Mouse (Mus musculus) adrenal gland, postnatal 14 days (tissue): ENCODE measurements around the gene Adgrf5. TPM values are rescaled to one million over a fixed set of nuclear protein-coding genes. Genes with fewer than 3 reads are reported as not detected.
A peak's percentile ranks its signal among the peaks of the same experiment; 100 is the strongest.
"Not testable (repeated sequence)": the region's sequence is repeated elsewhere in the genome, so short reads cannot be mapped to it uniquely, and the experiment has no call there.

Source experiments
- DNase-seq: peaks from one replicate; pipeline ENCODE4 v3.0.0; 2021; ENCODE audit warnings: mixed read lengths
- long read RNA-seq, 2 experiments: library from polyadenylated mRNA; stranded (forward); transcript quantifications; one replicate each; pipeline ENCODE4 v2.0.0; 2021
- total RNA-seq: library from RNA; stranded (reverse); gene quantifications from 2 replicates; pipeline ENCODE4 v1.2.3, GENCODE M21; 2021

The Adgrf5 gene
- total RNA-seq = 151 and 182 TPM in 2 replicates
- long read RNA-seq, experiment 1, full-length matches to known transcripts = 3 of 14 reads
- long read RNA-seq, experiment 1, partial matches to known transcripts = 2 of 14 reads
- long read RNA-seq, experiment 1, other reads (novel, unspliced or antisense) = 9 of 14 reads
- long read RNA-seq, experiment 2, full-length matches to known transcripts = 1 of 25 reads
- long read RNA-seq, experiment 2, partial matches to known transcripts = 0 of 25 reads
- long read RNA-seq, experiment 2, other reads (novel, unspliced or antisense) = 24 of 25 reads

DNA sequence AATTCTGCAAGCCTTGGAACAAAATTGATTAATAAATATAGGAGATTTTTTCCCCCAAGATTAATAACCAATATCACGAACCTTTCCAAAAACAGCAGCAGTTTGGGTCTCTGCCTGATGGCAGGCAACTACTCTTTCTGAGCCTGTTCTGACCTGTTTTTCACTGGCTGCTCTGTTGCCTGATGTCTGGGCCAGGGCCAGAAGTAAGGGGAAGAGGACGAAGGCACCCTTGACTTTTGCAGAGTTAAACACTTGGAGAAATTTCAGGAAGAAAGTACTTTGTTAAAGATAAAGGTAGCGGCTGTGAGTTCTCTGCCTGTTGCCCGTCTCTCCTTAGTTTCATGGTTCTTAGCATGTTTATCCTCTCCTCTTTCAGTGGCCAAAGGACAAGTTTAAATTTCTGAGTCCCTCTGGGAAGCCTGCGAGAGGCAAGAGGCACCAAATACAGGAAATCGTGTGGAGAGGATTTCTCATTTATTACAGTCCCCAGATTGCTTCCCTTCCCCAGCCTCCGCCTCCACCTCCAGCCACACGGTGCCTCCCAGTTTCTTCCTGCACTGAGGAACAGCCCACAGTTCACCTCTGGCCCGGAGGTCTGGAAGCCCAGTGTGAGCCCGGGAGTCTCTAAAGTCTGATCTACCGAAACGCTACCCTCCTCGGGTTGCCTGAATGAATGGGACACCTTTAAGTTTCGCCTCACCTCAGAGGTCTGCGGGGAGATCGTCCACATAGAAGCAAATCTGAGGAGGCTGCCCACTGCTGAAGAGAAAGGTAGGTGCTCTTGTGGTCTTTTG, at the start of gene Adgrf5:
Gene Adgrf5, plus strand, starts transcription at position 626 of the 794 bp plus-strand sequence.
- peak; percentile 50 for DNase-seq

GRCm38 (mm10) chr17:43325986-43326671, 34.1 kb upstream of the Adgrf5 start:
- DNase-seq = no peak

GRCm38 (mm10) chr17:43326726-43327700, 33.2 kb upstream of the Adgrf5 start:
- peak; percentile 54 for DNase-seq

- DNase-seq = no peak
Measured at GRCm38 (mm10) chr17:43327810-43328209, 32.4 kb upstream of the Adgrf5 start.

- DNase-seq = no peak
Measured at GRCm38 (mm10) chr17:43329216-43329615, 31.0 kb upstream of the Adgrf5 start.

GRCm38 (mm10) chr17:43329761-43330183, 30.5 kb upstream of the Adgrf5 start:
- DNase-seq = no peak

- DNase-seq = no peak
Measured at GRCm38 (mm10) chr17:43332686-43333085, 27.6 kb upstream of the Adgrf5 start.

DNA sequence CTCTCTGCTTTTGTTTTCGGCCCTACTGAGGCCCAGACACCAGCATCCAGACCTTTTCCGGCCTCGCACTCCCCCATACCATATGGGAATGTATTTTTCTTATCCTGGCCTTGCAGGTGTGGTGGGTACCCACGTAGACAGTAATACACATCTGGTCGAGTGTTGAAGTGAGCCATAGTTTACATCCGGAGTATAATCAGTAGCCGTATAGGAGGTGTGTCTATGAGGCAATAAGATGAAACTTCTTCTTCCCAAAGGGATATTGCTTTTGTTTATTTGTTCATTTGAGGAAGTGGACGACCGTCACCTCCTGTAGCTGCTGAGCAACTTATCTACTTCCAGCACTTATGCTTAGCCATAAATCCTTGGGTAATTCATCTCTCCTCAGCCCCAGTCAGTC, 26.2 kb upstream of the Adgrf5 start:
- no peak for DNase-seq

DNA sequence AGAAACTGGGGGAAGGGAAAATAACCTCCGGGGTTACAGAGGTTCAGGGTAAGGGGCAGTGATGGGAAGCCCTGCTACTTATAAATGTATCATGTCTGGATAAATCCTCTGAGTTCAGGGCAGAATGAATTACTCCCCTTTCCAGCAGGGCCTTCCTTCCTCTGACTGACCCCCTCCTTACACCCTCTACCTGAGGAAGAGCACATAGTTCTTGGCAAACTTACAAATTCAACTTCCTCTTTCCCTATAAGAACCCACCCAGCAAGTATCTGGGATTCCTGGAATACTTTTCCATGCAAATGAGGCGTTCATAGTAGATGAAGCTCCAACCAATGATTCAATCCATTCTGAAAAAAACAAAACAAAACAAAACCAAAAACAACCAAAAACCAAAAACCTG, 22.6 kb upstream of the Adgrf5 start:
- no peak for DNase-seq

DNA sequence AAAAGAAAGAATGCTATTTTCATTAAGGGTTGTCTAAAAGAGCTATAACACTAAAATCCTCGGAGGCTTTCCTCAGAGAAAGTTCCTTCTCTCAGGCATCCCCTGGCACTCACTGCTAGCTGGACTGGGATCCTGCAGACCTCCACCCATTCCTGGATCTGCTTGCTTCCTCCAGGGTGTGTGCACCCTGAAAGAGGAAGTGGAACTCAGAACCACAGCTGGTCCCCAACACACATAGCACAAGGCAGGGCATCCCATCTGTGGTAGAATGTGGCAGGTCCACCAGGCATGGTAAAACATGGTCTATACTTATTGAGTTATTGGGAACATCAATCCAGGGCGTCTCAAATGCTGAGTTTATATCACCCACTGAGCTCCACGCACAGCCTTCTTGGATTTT, 22.0 kb upstream of the Adgrf5 start:
- DNase-seq = no peak

DNA sequence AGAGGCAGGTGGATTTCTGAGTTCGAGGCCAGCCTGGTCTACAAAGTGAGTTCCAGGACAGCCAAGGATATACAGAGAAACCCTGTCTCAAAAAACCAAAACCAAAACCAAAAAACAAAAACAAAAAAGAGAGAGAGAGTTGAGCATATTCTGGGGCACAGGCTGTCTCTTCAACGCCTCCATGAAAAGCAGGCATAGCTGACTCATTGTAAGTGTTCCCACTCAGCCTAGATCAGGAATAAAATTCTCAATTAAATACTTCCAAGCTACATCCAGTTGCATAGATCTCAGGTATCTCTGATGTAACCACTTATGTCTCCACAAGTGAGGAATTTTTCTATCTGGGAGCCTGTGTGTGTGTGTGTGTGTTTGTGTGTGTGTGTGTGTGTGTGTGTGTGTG, 13.8 kb upstream of the Adgrf5 start:
- not testable (repeated sequence) for DNase-seq

GRCm38 (mm10) chr17:43357902-43358539, 2.2 kb upstream of the Adgrf5 start:
- no peak for DNase-seq

DNA sequence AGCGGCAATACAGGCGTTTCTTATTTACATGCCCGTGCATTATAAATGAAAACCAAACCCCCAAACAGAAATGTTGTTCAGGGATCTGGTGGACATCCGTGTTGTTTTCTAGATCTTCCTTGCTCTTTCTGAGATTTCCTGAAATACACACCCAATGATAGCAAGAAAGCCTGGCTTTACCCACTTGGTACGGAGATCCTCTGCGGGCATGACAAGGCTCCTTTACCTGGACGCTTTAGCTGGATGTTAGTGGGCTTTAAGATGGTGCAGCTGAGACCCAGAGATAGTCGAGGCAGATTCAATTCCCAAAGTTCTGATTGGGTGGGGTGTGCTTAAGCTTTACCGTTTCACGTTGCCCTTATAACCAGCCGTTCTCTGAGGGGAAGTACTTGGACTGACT, 770 bp downstream of the Adgrf5 start:
- no peak for DNase-seq

DNA sequence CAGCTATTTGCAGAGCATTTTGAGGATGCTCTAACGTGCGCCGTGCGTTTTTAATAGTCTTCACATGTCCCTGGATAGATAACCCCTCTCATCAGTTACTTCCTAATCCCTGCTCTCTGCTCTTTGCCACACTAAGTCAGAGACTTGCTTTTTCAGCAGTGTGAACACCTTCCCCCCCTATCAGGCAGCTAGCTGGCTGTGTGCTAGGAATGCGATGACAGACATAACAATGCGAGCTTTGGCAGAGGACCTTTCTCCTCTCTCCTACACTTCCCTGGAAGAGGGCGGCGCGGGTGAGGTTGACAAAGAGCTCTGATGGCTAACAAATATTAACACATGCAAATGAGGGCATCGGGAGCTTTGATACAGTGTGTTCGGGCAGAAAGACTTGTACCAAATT, 2.1 kb downstream of the Adgrf5 start:
- no peak for DNase-seq

- DNase-seq = no peak
Measured at GRCm38 (mm10) chr17:43362881-43363280, 2.6 kb downstream of the Adgrf5 start.

DNA sequence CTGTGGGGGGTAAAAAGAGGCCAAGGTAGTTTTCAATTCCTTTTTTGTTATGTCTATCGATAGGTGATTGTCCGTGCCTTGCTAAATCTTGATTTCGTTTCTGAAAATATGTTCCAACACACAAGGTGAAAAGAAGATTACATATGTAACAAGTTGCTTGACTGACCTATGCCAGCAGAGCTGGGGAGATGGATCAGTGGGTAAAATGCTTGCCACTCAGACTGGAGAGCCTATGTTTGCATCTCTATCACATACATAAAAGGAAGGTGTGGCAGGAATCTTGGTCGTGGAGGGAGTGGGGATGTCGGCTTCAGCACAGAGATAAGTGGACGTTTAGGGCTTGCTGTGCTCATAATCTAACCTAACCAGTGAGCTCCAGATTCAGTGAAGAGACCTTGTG, 3.7 kb downstream of the Adgrf5 start:
- no peak for DNase-seq

- peak; percentile 36 for DNase-seq
Measured at GRCm38 (mm10) chr17:43365297-43365696, 5.0 kb downstream of the Adgrf5 start.

GRCm38 (mm10) chr17:43366486-43366885, 6.2 kb downstream of the Adgrf5 start:
- DNase-seq = peak; percentile 42

GRCm38 (mm10) chr17:43368171-43368576, 7.9 kb downstream of the Adgrf5 start:
- peak; percentile 21 for DNase-seq

GRCm38 (mm10) chr17:43372604-43373003, 12.4 kb downstream of the Adgrf5 start:
- DNase-seq = no peak

- DNase-seq = no peak
Measured at GRCm38 (mm10) chr17:43374020-43374419, 13.8 kb downstream of the Adgrf5 start.
